Mouse (Mus musculus): ENCODE measurements at regions not wholly inside any gene's neighbourhood (a gene's known extent, or its start where the extent isn't known, plus 50 kb on each side); places are given as distances from the start of the nearest gene placed in this dataset.
A peak's percentile ranks its signal among the peaks of the same experiment; 100 is the strongest.

DNA sequence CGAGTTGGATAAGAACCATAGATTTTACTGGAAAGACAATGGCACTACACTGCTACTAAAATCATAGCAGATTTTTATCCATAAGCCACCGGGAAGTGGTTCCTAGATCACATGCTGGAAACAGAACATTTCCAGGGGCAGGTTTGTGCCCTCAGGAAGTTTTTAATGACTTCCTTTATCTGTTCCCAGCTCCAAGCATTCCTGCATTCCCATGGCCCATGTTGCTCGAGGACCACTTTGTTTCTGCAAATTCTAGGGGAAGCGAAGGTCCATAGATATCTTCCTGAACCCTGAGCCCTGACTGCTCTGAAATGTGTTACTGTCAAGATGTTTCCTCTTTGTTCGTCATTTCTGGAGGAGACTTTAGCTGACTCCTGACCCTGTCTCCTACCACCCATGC is 235.6 kb upstream of the Map3k1 start:
- no peak for ATAC-seq

DNA sequence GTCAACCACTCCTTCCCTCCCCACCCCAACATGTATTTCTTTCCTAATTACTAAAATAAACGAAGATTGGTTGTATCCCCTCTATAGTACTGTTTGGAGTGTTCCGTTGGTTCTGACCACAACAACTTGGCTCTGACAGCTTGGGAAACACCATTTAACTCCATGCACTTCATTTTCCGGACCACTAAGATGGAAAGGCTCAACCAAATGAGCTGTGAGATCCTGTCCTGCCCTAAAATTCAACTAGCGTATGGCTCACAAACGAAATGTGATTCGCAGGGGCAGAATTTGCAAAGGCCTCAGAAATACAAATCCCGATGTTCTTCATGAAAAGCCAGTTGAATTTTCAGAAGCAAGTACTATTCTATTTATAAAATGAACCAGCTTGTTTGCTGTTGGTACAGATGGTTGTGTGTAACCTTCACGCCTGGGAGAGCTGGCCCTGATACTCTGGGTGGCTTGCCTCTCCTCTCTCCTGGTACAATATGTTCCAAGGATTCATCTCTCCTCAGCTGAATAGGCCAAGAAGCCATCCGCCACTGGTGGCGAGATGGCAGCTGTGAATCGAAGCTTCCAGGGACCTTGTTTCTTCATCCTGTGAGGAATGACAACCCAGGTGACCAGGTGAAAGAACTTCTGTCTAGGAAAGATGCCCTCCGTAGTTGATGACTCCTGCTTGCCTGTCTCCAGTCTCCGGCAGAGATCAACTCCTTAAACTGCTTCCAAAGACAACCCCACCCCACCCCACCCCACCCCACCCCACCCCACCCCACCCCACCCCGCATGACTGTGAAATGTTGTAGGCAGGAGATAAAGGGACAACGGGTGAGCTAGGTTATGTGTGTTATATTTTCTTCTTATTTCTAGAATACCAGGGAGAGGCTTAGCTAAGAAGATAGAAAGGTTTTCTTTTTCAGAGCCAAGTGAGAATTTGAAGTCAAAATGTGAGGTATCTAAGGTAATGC is 237.7 kb upstream of the Map3k1 start:
- ATAC-seq = no peak

DNA sequence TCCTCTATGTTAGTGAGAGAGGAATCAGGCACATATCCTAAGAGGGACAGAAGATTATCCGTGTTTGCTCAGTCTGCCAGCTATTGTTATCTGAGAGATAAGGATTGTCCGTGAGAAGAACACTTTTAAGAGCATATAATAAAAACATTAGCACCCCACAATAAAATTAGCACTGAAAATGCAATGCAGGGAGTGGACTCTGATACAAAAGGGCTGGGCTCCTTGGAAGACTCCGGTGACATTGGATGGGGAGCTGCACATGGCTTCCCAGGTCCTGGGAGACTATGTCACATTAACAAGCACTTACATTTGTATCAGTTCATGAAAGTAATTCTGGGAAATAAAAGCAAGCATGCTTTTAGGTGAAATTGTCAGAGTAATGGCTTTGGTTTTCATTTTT is 238.6 kb upstream of the Map3k1 start:
- ATAC-seq = no peak

GRCm38 (mm10) chr13:112047874-112048273 is 239.1 kb upstream of the Map3k1 start:
- no peak for ATAC-seq

DNA sequence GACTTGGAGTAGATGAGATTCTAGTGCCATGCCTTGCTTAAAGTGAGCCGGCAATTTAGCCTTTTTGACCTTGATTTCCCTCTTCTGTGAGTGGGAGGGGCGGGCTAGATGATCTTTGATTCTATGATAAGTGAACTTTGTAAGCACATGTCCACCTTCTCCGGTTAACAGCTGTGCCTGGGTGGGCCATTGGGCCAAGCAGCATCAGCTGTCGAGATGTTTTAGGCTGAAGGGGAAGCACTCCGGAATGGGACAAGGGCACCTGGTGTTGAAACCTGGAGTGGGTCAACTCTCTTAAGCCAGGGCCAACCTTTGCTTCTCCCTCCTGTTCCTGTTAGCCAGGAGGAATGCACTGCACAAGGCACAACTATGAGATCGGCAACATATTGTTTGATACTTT is 239.5 kb upstream of the Map3k1 start:
- no peak for ATAC-seq

GRCm38 (mm10) chr13:112050892-112051291 is 237.4 kb upstream of the Ankrd55 start:
- no peak for ATAC-seq

DNA sequence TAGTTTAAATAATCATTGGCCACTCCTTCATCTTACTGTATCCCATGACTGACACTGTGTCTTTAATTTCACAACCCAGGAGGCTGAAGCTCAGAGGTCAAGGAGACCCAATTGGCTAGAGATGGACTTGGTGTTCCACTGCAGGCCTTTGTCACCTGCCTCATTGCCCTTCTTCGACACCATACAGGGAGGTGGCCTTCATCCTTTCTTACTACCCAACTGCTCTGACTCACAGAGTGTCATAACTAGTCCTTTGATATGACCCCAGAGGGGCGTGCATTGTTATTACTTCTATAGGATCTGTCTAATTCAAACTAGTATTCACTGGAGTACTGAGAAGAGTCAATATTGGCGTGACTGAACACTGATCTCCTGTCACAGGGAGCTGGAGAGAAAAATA is 236.2 kb upstream of the Ankrd55 start:
- ATAC-seq = no peak

- no peak for ATAC-seq
These were observed 235.8 kb upstream of the Ankrd55 start for GRCm38 (mm10) chr13:112052456-112052855.

- no peak for ATAC-seq
These were observed 233.3 kb upstream of the Ankrd55 start for GRCm38 (mm10) chr13:112054879-112055371.

DNA sequence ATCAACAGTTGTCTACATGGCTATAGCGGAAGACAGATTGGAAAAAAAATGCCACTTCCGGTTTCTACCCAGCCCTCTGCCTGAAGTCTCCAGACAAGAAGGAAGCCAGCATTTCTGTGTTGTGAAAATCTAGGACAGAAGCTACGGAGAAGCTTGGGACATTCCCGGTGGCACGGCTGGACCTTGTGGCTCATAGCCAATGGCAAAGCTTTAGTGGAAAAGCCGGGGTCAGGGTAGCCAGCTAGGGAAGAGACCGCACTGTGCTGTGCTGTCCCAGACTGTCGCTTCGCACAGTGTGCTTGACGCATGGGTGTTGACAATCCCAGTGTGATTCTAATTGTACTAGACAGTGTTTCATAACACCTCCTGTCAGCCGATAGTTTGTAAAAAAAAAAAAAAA is 230.0 kb upstream of the Ankrd55 start:
- ATAC-seq = no peak

- no peak for ATAC-seq
These were observed 229.5 kb upstream of the Ankrd55 start for GRCm38 (mm10) chr13:112058771-112059170.

- peak; percentile 68 for ATAC-seq
These were observed 226.2 kb upstream of the Ankrd55 start for GRCm38 (mm10) chr13:112062024-112062423.

DNA sequence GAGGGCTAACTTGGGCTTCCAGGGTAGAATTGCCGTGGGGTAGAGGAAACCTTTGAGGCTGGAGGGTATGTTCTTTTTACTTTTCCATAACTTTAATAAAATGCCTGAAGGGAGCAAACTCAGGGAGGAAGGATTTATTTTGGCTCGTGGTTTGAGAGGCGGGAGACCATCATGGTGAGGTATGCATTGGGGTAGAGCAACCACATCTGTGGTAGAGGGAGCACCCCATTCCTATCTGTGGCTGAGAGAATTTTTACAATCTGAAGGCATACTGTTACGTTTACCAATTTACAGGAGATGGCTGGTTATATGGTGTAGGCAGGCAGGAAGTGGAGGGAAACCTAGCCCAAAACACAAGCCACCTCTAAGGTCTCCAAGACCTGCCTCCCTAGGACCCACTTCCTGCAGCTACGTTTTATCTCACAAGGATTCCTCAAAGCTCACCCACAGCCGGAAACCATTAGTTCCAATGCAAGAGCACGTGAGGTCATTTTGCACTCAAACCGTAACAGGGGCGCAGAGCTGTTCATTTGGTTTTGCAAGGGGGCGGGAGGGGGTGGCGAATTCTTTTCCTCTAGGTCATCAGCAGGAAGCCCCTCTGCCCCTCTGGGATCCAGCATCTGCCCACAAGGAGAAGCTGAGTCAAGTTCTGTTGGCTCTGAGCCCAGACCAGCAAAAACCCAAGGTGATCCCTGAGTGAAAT is 224.7 kb upstream of the Ankrd55 start:
- peak; percentile 90 for ATAC-seq

DNA sequence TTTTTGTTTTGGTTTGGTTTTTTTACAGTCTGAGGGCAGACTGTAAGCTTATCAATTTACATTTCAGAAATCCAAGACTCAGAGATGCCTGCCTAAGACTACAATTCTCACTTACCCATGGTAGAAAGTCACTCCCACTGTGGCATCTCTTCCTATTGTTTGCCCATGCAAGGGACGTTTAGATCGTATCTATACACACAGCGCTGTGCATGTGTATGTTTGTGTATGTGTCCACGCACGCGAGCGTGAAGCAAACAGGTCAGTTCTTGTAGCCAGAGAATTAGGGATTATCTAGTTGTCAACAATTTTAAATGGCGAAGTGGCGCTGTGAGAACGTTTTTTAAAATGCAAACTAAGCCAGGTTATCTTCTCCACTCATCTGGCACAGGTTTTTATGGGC is 223.6 kb upstream of the Ankrd55 start:
- ATAC-seq = no peak

DNA sequence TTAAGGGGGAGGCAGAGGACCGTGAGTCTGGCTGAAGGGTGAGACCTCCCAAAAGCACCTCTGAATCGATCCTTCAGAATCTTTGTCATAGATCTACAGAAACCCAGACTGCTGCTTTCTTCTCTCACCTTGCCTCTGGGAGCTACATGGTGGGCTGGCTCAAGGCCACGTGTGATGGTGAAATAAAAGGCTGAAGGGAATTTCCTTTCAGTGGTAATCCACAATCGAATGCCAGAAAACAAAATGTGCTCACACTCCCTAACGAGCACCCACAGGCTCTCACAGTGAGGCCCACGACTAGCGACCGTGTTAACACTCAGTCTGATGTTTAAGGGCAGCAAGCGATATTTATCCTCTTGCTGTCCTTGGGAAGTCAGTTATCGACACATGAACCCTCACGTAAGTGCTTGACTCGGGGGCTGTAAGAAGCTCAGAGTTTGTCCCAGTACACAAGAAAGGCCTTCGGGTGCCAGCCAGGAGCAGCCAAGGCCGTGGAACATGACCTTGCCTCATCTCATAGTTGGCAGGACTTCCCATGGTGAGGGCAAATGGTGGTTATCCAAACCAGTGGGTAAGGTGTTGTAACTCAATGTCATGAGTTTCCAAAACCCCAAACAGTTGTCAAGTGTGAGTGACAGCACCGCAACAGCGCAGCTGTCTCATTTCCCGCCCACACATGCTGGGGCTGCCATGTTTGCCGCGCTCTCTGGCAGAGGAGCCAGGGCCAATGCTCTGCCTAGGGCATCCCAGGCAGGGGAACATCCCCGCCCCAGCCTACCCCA is 221.0 kb upstream of the Ankrd55 start:
- ATAC-seq = no peak

GRCm38 (mm10) chr13:112070757-112071156 is 217.5 kb upstream of the Ankrd55 start:
- ATAC-seq = no peak

GRCm38 (mm10) chr13:112071209-112071955 is 216.9 kb upstream of the Ankrd55 start:
- ATAC-seq = no peak

GRCm38 (mm10) chr13:112071956-112072314 is 216.3 kb upstream of the Ankrd55 start:
- no peak for ATAC-seq

DNA sequence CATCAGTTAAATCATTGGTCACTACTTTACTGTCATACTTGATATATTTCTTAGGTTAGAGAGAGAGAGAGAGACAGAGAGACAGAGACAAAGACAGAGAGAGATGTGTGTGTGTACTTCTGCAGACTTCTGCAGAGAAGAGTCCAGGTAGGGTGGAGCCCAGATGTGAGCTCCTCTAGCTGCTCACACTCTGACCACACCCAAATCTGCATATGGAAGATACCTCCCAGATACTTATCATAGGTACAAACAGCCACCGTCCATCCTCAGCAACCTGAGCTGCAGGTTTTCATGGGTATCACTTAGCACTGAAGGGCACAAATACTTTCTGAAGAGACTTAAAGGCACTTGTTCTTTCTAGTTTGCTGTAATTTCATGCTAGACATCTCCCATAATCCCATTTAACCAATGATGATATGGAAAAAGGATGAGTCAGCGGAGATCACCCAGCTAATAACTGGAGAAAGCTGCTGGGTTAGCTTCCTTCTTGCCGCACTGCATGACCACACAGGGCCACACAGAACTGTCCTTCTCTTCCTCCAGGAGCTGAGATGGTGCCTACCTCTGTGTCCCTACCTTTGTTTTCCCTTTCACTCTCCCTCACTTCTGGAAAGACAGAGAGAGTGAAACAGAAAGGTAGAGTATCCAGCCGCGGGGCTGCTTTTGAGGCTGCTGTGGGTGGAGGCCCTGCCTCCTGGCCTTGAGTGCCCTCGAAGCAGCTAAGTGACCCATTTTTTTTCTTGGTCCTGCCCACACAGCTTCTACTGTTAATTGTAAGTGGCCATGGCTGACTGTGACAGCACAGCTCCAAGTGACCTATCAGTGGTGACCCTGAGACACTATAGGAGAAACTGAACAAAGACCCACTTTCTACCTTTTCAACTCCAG is 214.5 kb upstream of the Ankrd55 start:
- no peak for ATAC-seq

GRCm38 (mm10) chr13:112075847-112076479 is 212.3 kb upstream of the Ankrd55 start:
- ATAC-seq = no peak

DNA sequence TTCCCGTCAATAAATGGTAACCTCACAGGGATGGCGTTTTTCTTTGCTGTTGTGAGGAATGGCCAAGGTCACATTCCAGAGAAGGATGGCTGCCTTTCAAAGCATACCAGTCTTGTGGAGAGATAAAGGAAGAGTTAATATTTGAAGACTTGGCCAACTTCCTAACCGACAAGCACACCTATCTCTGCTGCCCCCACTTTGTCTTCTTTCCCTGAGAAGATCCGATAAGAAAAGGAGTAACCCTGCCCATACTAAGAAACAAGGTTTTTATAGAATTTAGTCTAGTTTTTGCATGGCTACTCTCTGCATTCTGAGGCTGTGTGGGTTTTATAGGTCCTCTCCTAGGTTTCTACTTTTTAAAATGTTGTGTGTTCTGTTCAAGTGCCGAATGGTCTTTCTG is 210.2 kb upstream of the Ankrd55 start:
- no peak for ATAC-seq

Measured in CD4-positive, CD25-positive, alpha-beta regulatory T cell, adult 4 months (primary cell).